Mouse (Mus musculus): Measurements from ENCODE around the gene Plin3. TPM values are rescaled to one million over a fixed set of nuclear protein-coding genes. Genes with fewer than 3 reads are reported as not detected.

Gene Plin3
- polyA plus RNA-seq, 1 experiment from 2014 or later = 106 TPM

GRCm38 (mm10) chr17:56325450-56326152 lies 32.9 kb upstream of the Plin3 start, which contains the start of gene Kdm4b:
TSS of gene Kdm4b (plus strand) at chr17:56326062.
- H3K9me3 ChIP-seq (ENCODE audit: low read length) = no peaks in the 10 kb centered on the region
- H3K27ac ChIP-seq (ENCODE audit: low read length) = peak within 1 kb of the TSS; percentile 87
- peaks cover 24% of the 10 kb centered on the region for H3K4me1 ChIP-seq (ENCODE audit: insufficient read depth, low read length)
- peak within 1 kb of the TSS; percentile 85 for H3K9ac ChIP-seq (replicated peaks; ENCODE audit: low read length)
- no peaks in the 10 kb centered on the region for H3K27me3 ChIP-seq (ENCODE audit: insufficient read depth, low read length)
- under 1% methylated on average over 54 of the region's 57 CpGs for WGBS
- H3K4me2 ChIP-seq (replicated peaks; ENCODE audit: low read depth, low read length) = peak within 1 kb of the TSS; percentile 96
- peak; percentile 100 for ATAC-seq (ENCODE audit: low FRiP score, low TSS enrichment)
- H3K36me3 ChIP-seq (ENCODE audit: insufficient read depth, low read length) = peaks cover 19% of the 10 kb centered on the region
- peak within 1 kb of the TSS; percentile 68 for H3K4me3 ChIP-seq (ENCODE audit: low read length)

- Histone ChIP-seq H3K4me3 (ENCODE audit: low read length) (no peak overlapping the region), H3K9ac (replicated peaks; ENCODE audit: low read length) (no peak overlapping the region), H3K9me3 (ENCODE audit: low read length) (no peaks in the 10 kb centered on the region), H3K4me2 (replicated peaks; ENCODE audit: low read depth, low read length) (no peak overlapping the region), H3K4me1 (ENCODE audit: insufficient read depth, low read length) (peaks cover 24% of the 10 kb centered on the region), H3K27ac (ENCODE audit: low read length) (no peak overlapping the region), H3K27me3 (ENCODE audit: insufficient read depth, low read length) (no peaks in the 10 kb centered on the region), H3K36me3 (ENCODE audit: insufficient read depth, low read length) (peaks cover 31% of the 10 kb centered on the region)
- WGBS = 45% methylated on average over 3 of the region's 3 CpGs
- ATAC-seq (ENCODE audit: low FRiP score, low TSS enrichment) = no peak
Measured at GRCm38 (mm10) chr17:56324419-56324818, 31.7 kb upstream of the Plin3 start.

DNA sequence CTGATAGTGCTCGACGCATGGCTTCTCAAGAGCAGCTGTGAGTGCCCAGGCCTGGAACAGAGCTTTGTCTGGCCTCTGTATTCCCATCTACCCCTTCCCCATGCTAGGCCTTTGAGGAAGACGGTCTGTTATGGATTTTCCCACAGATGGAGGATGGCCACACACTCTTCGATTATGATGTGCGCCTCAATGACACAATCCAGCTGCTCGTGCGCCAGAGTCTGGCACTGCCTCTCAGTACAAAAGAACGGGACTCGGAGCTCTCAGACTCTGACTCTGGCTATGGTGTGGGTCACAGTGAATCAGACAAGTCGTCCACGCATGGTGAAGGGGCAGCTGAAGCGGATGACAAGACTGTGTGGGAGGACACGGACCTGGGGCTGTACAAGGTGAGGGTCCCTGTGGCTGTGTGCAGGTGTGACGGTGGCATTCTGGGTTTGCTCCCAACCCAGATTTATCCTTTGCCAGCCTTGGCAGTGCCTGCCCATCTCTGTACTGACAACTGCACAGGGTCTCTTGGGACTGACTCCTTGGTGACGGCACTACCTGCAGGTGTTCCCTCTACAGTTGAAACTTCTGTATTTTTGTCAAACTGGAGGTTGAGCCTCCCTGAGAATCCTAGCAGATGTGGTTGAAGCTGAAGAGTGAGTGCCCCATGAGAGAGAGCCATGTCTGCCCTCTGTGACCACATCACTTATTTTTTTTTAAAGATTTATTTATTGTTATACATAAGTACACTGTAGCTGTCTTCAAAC lies 16.7 kb upstream of the Plin3 start:
- no peaks in the 10 kb centered on the region for H3K27me3 ChIP-seq (ENCODE audit: insufficient read depth, low read length)
- H3K27ac ChIP-seq (ENCODE audit: low read length) = peak overlapping the region; percentile 87
- WGBS = 75% methylated on average over 15 of the region's 15 CpGs
- ATAC-seq (ENCODE audit: low FRiP score, low TSS enrichment) = no peak
- peaks cover 76% of the 10 kb centered on the region for H3K36me3 ChIP-seq (ENCODE audit: insufficient read depth, low read length)
- no peaks in the 10 kb centered on the region for H3K9me3 ChIP-seq (ENCODE audit: low read length)
- peaks cover 46% of the 10 kb centered on the region for H3K4me1 ChIP-seq (ENCODE audit: insufficient read depth, low read length)
- H3K4me2 ChIP-seq (replicated peaks; ENCODE audit: low read depth, low read length) = no peak overlapping the region
- H3K4me3 ChIP-seq (ENCODE audit: low read length) = no peak overlapping the region
- no peak overlapping the region for H3K9ac ChIP-seq (replicated peaks; ENCODE audit: low read length)

DNA sequence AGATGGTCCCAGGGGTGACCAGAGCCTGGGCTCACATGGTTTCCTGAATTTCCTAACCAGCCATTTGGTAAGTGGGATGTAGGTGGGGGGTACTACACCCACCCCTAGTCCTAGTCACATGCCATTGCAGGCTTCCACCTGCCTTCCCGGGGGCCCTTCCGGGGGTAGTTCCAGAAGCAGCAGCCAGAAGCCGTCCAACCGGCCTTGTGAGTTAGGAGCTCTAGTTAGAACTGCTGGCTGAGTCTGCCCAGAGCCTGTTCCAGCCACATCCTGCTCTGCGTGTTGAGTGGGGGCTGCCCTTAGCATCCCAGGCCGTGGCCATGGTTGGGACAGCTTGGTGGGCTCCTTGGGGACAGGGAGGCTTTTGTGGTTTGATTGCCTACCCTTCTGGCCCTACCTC lies 15.4 kb upstream of the Plin3 start:
- H3K4me1 ChIP-seq (ENCODE audit: insufficient read depth, low read length) = peaks cover 46% of the 10 kb centered on the region
- H3K9ac ChIP-seq (replicated peaks; ENCODE audit: low read length) = peak overlapping the region; percentile 41
- 0 out of 2 replicates have a peak overlapping the region, but pooled peaks have one; percentile 2 for H3K4me3 ChIP-seq (ENCODE audit: low read length)
- H3K9me3 ChIP-seq (ENCODE audit: low read length) = no peaks in the 10 kb centered on the region
- WGBS = 44% methylated on average over 6 of the region's 6 CpGs
- H3K27me3 ChIP-seq (ENCODE audit: insufficient read depth, low read length) = no peaks in the 10 kb centered on the region
- peak overlapping the region; percentile 87 for H3K27ac ChIP-seq (ENCODE audit: low read length)
- peak overlapping the region; percentile 5; the same call in 1 of the 2 replicates for H3K4me2 ChIP-seq (replicated peaks; ENCODE audit: low read depth, low read length)
- H3K36me3 ChIP-seq (ENCODE audit: insufficient read depth, low read length) = peaks cover 64% of the 10 kb centered on the region
- ATAC-seq (ENCODE audit: low FRiP score, low TSS enrichment) = peak; percentile 36

- peak overlapping the region; percentile 74 for H3K4me3 ChIP-seq (ENCODE audit: low read length)
- H3K27ac ChIP-seq (ENCODE audit: low read length) = peak overlapping the region; percentile 87; the same call in 1 of the 2 replicates
- H3K36me3 ChIP-seq (ENCODE audit: insufficient read depth, low read length) = peaks cover 44% of the 10 kb centered on the region
- ATAC-seq (ENCODE audit: low FRiP score, low TSS enrichment) = no peak
- H3K9me3 ChIP-seq (ENCODE audit: low read length) = no peaks in the 10 kb centered on the region
- no peaks in the 10 kb centered on the region for H3K27me3 ChIP-seq (ENCODE audit: insufficient read depth, low read length)
- peak overlapping the region; percentile 78 for H3K9ac ChIP-seq (replicated peaks; ENCODE audit: low read length)
- 45% methylated on average over 8 of the region's 8 CpGs for WGBS
- H3K4me1 ChIP-seq (ENCODE audit: insufficient read depth, low read length) = peaks cover 53% of the 10 kb centered on the region
- peak overlapping the region; percentile 98 for H3K4me2 ChIP-seq (replicated peaks; ENCODE audit: low read depth, low read length)
Measured at GRCm38 (mm10) chr17:56305826-56306225, 13.2 kb upstream of the Plin3 start.

DNA sequence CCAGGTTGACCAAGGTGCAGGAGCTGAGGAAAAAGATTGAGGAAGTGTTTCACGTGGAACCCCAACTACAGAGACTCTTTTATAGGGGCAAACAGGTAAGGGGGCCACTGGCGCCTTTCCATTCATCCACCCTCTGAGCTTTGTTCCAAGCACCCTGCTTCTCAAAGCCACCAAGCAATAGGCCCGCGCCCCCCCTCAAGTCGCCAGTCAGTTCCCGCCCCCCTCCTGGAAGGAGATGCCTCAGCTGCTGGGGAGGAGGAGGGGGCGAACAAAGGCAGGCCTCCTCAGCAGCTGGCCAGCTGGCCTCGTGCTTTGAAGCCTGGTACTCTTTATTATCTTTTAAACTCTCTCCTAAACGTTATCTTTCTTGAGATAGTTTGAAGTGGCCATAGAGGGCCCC lies 12.5 kb upstream of the Plin3 start:
- H3K4me2 ChIP-seq (replicated peaks; ENCODE audit: low read depth, low read length) = peak overlapping the region; percentile 98
- H3K27ac ChIP-seq (ENCODE audit: low read length) = peak overlapping the region; percentile 2; the same call in 1 of the 2 replicates
- no peaks in the 10 kb centered on the region for H3K9me3 ChIP-seq (ENCODE audit: low read length)
- peak overlapping the region; percentile 78 for H3K9ac ChIP-seq (replicated peaks; ENCODE audit: low read length)
- peak overlapping the region; percentile 74 for H3K4me3 ChIP-seq (ENCODE audit: low read length)
- H3K4me1 ChIP-seq (ENCODE audit: insufficient read depth, low read length) = peaks cover 53% of the 10 kb centered on the region
- ATAC-seq (ENCODE audit: low FRiP score, low TSS enrichment) = no peak
- H3K27me3 ChIP-seq (ENCODE audit: insufficient read depth, low read length) = no peaks in the 10 kb centered on the region
- WGBS = 28% methylated on average over 9 of the region's 9 CpGs
- peaks cover 37% of the 10 kb centered on the region for H3K36me3 ChIP-seq (ENCODE audit: insufficient read depth, low read length)

DNA sequence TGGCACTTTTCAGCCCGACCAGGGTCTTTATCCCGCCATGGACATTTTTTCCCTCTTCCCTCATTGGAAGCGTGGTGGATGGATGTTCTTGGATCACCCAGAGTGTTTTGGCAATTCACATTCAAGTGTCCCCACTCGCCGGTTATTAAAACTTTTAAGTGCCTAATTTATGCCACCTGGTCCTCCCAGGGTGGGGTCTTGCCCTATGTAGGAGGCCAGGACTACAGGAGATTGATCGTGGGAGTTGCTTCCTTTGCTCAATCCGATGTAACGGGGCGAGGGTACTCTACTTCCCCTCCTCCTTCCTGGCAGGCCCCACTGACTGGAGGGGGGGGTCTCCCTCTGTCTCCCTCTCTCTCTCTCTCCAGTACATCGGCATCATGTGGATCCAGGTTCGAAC lies 12.0 kb upstream of the Plin3 start:
- no peak for ATAC-seq (ENCODE audit: low FRiP score, low TSS enrichment)
- peaks cover 53% of the 10 kb centered on the region for H3K4me1 ChIP-seq (ENCODE audit: insufficient read depth, low read length)
- H3K4me2 ChIP-seq (replicated peaks; ENCODE audit: low read depth, low read length) = peak overlapping the region; percentile 98
- H3K27ac ChIP-seq (ENCODE audit: low read length) = peak overlapping the region; percentile 2; the same call in 1 of the 2 replicates
- peak overlapping the region; percentile 74 for H3K4me3 ChIP-seq (ENCODE audit: low read length)
- H3K9ac ChIP-seq (replicated peaks; ENCODE audit: low read length) = peak overlapping the region; percentile 78
- H3K36me3 ChIP-seq (ENCODE audit: insufficient read depth, low read length) = peaks cover 33% of the 10 kb centered on the region
- WGBS = 5% methylated on average over 11 of the region's 11 CpGs
- H3K9me3 ChIP-seq (ENCODE audit: low read length) = no peaks in the 10 kb centered on the region
- no peaks in the 10 kb centered on the region for H3K27me3 ChIP-seq (ENCODE audit: insufficient read depth, low read length)

DNA sequence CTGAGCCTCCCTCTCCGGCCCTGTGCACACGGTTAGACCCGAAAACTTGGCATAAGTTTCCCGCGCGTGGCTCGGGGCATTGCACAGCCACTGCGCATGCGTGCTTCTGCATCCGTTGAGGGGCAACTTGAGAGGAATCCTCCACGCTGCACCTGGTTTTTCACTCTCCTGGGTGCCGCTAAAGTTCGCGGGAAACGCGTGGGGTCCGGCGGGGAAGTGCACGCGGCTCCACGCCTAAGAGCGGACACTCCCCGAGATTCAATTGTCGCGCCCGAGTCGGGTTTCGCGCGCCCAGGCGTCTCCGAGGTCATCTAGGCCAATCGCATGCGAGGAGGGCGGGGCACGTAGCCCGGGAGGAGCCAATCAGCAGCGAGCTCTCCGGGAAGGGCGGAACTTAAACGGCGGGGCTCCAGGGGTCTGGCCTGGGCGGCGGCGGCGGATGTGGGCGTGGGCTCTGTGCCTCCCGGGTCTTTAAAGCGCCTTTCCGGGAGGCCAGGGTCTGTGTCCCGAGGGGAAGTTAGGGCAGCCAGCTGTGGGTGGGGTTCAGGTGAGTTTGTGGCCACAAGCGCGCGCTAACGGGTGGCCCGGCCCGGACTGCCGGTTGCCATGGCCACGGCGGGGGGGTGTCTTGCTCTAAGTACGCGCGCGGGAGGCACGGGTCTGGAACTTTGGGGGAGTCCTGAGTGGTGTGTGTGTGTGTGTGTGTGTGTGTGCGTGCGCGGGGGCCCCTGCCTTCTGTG lies 11.3 kb upstream of the Plin3 start:
- Histone ChIP-seq H3K4me3 (ENCODE audit: low read length) (peak overlapping the region; percentile 74), H3K9ac (replicated peaks; ENCODE audit: low read length) (peak overlapping the region; percentile 79), H3K27me3 (ENCODE audit: insufficient read depth, low read length) (no peaks in the 10 kb centered on the region), H3K4me2 (replicated peaks; ENCODE audit: low read depth, low read length) (peak overlapping the region; percentile 98), H3K4me1 (ENCODE audit: insufficient read depth, low read length) (peaks cover 52% of the 10 kb centered on the region), H3K9me3 (ENCODE audit: low read length) (no peaks in the 10 kb centered on the region), H3K27ac (ENCODE audit: low read length) (peak overlapping the region; percentile 93), H3K36me3 (ENCODE audit: insufficient read depth, low read length) (peaks cover 27% of the 10 kb centered on the region)
- WGBS = under 1% methylated on average over 67 of the region's 68 CpGs
- peak; percentile 87 for ATAC-seq (ENCODE audit: low FRiP score, low TSS enrichment)

DNA sequence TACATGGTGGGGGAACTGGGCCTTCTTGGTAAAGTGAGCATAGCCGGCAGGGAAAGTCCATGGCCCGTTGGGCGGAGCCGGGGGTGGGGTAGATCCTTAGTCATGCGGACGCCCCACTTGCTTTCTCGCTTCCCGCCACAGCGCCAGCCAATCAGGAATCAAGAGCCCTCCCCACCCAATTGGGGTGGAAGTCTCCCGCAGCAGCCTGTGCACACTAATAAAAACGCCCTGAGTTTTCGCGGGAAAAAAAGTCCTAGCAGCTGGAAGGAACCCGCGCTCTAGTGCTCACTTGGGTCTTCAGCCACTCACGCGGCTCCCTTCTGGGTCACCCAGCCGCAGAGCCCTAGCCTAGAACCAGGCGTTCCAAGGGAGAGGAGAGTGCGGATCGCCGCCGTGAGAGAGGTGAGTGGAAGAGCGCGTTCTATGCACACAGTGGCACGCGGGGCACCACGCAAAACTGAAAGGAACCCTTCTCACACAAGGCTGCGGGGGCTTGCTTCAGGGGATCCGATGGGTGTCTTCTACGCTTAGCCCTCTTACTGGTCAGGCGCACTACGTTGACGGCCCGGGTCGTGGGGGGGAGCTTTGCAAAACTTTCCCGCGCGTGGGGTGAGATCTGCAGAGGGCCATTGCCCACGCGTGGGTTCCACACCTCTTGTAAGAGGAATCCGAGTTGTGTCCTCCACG lies 10.6 kb upstream of the Plin3 start, which contains the start of gene Uhrf1:
Uhrf1 (plus strand) TSS at position 162 of the 687 bp plus-strand sequence.
- peak within 1 kb of the TSS; percentile 79 for H3K9ac ChIP-seq (replicated peaks; ENCODE audit: low read length)
- peak within 1 kb of the TSS; percentile 74 for H3K4me3 ChIP-seq (ENCODE audit: low read length)
- H3K27me3 ChIP-seq (ENCODE audit: insufficient read depth, low read length) = no peaks in the 10 kb centered on the region
- peaks cover 20% of the 10 kb centered on the region; the same call in 1 of the 2 replicates for H3K36me3 ChIP-seq (ENCODE audit: insufficient read depth, low read length)
- H3K4me1 ChIP-seq (ENCODE audit: insufficient read depth, low read length) = peaks cover 44% of the 10 kb centered on the region
- under 1% methylated on average over 43 of the region's 43 CpGs for WGBS
- peak; percentile 82 for ATAC-seq (ENCODE audit: low FRiP score, low TSS enrichment)
- peak within 1 kb of the TSS; percentile 93 for H3K27ac ChIP-seq (ENCODE audit: low read length)
- no peaks in the 10 kb centered on the region for H3K9me3 ChIP-seq (ENCODE audit: low read length)
- peak within 1 kb of the TSS; percentile 98 for H3K4me2 ChIP-seq (replicated peaks; ENCODE audit: low read depth, low read length)

Data from kidney, embryonic 16.5 days (tissue).